In the genomic region with DNA sequence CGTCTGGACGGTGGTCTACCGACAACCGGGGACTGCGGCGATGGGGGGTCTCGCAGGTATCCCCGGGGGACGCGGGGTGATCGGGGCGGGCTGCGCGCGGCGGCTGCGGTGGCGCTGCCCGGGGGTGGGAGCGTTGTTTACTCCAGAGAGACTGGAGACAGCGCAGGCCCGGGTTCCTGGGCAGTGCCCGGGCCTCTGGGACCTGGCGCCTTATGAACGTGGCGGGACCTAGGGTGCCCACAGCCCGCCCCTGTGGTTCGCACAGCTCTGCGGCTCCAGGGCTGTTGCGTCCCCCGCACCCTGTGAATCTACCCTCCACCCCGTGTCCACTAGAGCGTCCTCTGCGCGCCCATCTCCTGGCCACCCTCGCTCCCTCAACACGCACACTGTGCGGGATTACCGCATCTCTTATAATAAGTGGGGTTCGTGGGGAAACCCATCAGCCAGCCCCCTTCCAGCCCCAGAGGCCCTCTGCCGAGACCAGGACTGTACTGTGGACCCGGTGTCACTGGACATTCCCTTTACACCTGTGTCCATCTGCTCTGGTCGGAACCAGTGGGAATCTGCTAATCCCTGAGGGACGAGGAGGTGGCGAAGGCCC, we compare ENCODE assay signal across 8 mouse cellular contexts. TPM values are rescaled to one million over a fixed set of nuclear protein-coding genes. Genes with fewer than 3 reads are reported as not detected.
DNase-seq lines count a peak whose midpoint lies in the region; ATAC-seq and TF ChIP-seq lines count a peak whose summit lies in the region.

No protein-coding gene starts in this region.

- ATAC-seq in heart, embryonic 15.5 days (replicated peaks; ENCODE audit: insufficient number of reproducible peaks, insufficient read depth, low FRiP score, low read depth) = peak; percentile 49
- no peak for ATAC-seq in G1E (ENCODE audit: extremely low read depth, insufficient number of reproducible peaks, low FRiP score, poor library complexity, severe bottlenecking)
- 0 out of 2 replicates have a peak, but pooled peaks have one; percentile 26 for ATAC-seq in embryonic facial prominence, embryonic 13.5 days (ENCODE audit: insufficient number of reproducible peaks, insufficient read depth, low FRiP score, low TSS enrichment, low read depth)
- ATAC-seq in kidney, postnatal 0 days (replicated peaks; ENCODE audit: low FRiP score, low read depth) = peak; percentile 41
- ATAC-seq in midbrain, embryonic 16.5 days = peak; percentile 70

- no peak for DNase-seq in heart, postnatal 4 days
- DNase-seq in G1E (ENCODE audit: low spot score) = no peak
- DNase-seq in kidney, postnatal 0 days (ENCODE audit: low spot score) = no peak
- no peak for DNase-seq in thymus, adult 18-20 months
- DNase-seq in layer of hippocampus, adult 8-10 months (ENCODE audit: low spot score in 2 of 2) = no peak

- peaks cover 54% of the 10 kb centered on the region for H3K4me1 ChIP-seq in heart, embryonic 15.5 days (replicated peaks)
- H3K4me1 ChIP-seq in G1E (ENCODE audit: insufficient read depth, low read depth, low read length) = peaks cover 57% of the 10 kb centered on the region
- peaks cover 44% of the 10 kb centered on the region for H3K4me1 ChIP-seq in embryonic facial prominence, embryonic 13.5 days
- peaks cover 29% of the 10 kb centered on the region for H3K4me1 ChIP-seq in kidney, postnatal 0 days (replicated peaks; ENCODE audit: insufficient read depth, low read length)
- peaks cover 19% of the 10 kb centered on the region; the same call in 1 of the 2 replicates for H3K4me1 ChIP-seq in midbrain, embryonic 16.5 days (ENCODE audit: control insufficient read depth, insufficient read depth, low read length)

- peak overlapping the region; percentile 93 for H3K4me2 ChIP-seq in heart, embryonic 15.5 days
- peak overlapping the region; percentile 89 for H3K4me2 ChIP-seq in embryonic facial prominence, embryonic 13.5 days
- peak overlapping the region; percentile 62 for H3K4me2 ChIP-seq in kidney, postnatal 0 days (ENCODE audit: low read length)
- peak overlapping the region; percentile 81 for H3K4me2 ChIP-seq in midbrain, embryonic 16.5 days (ENCODE audit: low read length)

- peak overlapping the region; percentile 93 for H3K9ac ChIP-seq in heart, embryonic 15.5 days
- peak overlapping the region; percentile 84 for H3K9ac ChIP-seq in embryonic facial prominence, embryonic 13.5 days
- H3K9ac ChIP-seq in kidney, postnatal 0 days (ENCODE audit: low read depth, low read length) = peak overlapping the region; percentile 82
- H3K9ac ChIP-seq in midbrain, embryonic 16.5 days (ENCODE audit: low read depth, low read length) = peak overlapping the region; percentile 93

- peak overlapping the region; percentile 69 for H3K27ac ChIP-seq in heart, embryonic 15.5 days
- peak overlapping the region; percentile 22; the same call in 1 of the 2 replicates for H3K27ac ChIP-seq in embryonic facial prominence, embryonic 13.5 days
- peak overlapping the region; percentile 84 for H3K27ac ChIP-seq in kidney, postnatal 0 days
- H3K27ac ChIP-seq in midbrain, embryonic 16.5 days (ENCODE audit: low read length) = peak overlapping the region; percentile 64

- no peaks in the 10 kb centered on the region for H3K36me3 ChIP-seq in heart, embryonic 15.5 days
- peaks cover 39% of the 10 kb centered on the region for H3K36me3 ChIP-seq in G1E (replicated peaks)
- peaks cover 3% of the 10 kb centered on the region for H3K36me3 ChIP-seq in embryonic facial prominence, embryonic 13.5 days
- no peaks in the 10 kb centered on the region for H3K36me3 ChIP-seq in kidney, postnatal 0 days (ENCODE audit: insufficient read depth, low read length)
- peaks cover under 1% of the 10 kb centered on the region; the same call in 1 of the 2 replicates for H3K36me3 ChIP-seq in midbrain, embryonic 16.5 days (ENCODE audit: control insufficient read depth, insufficient read depth, low read length)

- WGBS in heart, embryonic 15.5 days = 7% methylated on average over 45 of the region's 45 CpGs
- 5% methylated on average over 44 of the region's 45 CpGs for WGBS in embryonic facial prominence, embryonic 13.5 days
- 7% methylated on average over 42 of the region's 45 CpGs for WGBS in kidney, postnatal 0 days
- 4% methylated on average over 42 of the region's 45 CpGs for WGBS in midbrain, embryonic 16.5 days

- no peaks in the 10 kb centered on the region for H3K27me3 ChIP-seq in heart, embryonic 15.5 days
- H3K27me3 ChIP-seq in G1E (ENCODE audit: insufficient read depth, low read length) = no peaks in the 10 kb centered on the region
- H3K27me3 ChIP-seq in embryonic facial prominence, embryonic 13.5 days = 0 out of 2 replicates have a peak, but pooled peaks cover 5% of the 10 kb centered on the region
- H3K27me3 ChIP-seq in kidney, postnatal 0 days (ENCODE audit: insufficient read depth, low read length) = no peaks in the 10 kb centered on the region
- peaks cover 3% of the 10 kb centered on the region; the same call in 1 of the 2 replicates for H3K27me3 ChIP-seq in midbrain, embryonic 16.5 days (ENCODE audit: control insufficient read depth, insufficient read depth, low read depth, low read length)

- no peak for TF ChIP-seq CTCF in G1E (IDR thresholded peaks at IDR 0.05; ENCODE audit: low read depth, low read length)
- TF ChIP-seq CTCF in kidney, postnatal 0 days (IDR thresholded peaks at IDR 0.05; ENCODE audit: low read depth) = no peak

- H3K9me3 ChIP-seq in heart, embryonic 15.5 days (replicated peaks) = no peaks in the 10 kb centered on the region
- H3K9me3 ChIP-seq in G1E (replicated peaks) = no peaks in the 10 kb centered on the region
- no peaks in the 10 kb centered on the region for H3K9me3 ChIP-seq in embryonic facial prominence, embryonic 13.5 days
- no peaks in the 10 kb centered on the region for H3K9me3 ChIP-seq in kidney, postnatal 0 days (replicated peaks; ENCODE audit: low read length)
- H3K9me3 ChIP-seq in midbrain, embryonic 16.5 days (replicated peaks; ENCODE audit: control insufficient read depth, low read length, poor library complexity, severe bottlenecking) = no peaks in the 10 kb centered on the region

- H3K4me3 ChIP-seq in heart, embryonic 15.5 days = peak overlapping the region; percentile 88
- peak overlapping the region; percentile 95 for H3K4me3 ChIP-seq in G1E (ENCODE audit: low read depth, low read length)
- H3K4me3 ChIP-seq in embryonic facial prominence, embryonic 13.5 days = peak overlapping the region; percentile 73
- peak overlapping the region; percentile 68 for H3K4me3 ChIP-seq in kidney, postnatal 0 days (replicated peaks; ENCODE audit: low read depth, low read length)
- H3K4me3 ChIP-seq in midbrain, embryonic 16.5 days (ENCODE audit: low read depth, low read length) = peak overlapping the region; percentile 75

RNA-seq across cellular contexts. Expression of a gene that starts 6.3 kb away (rescaled TPM):
- polyA plus RNA-seq in heart, embryonic 15.5 days (2015; fragmentation: Nextera tagmentation; extraction: Ambion mirVana) = 64.3 and 76.8 TPM in 2 replicates
- 10 to 100 TPM; 58.7 to 59.2 TPM for total RNA-seq in heart, postnatal 4 days (2021)
- total RNA-seq in G1E (2014; fragmentation: Nextera tagmentation) (210 and 256 TPM in 2 replicates), G1E (2017) (108 and 116 TPM in 2 replicates)
- polyA plus RNA-seq in G1E (2012) = 113 and 125 TPM in 2 replicates
- polyA plus RNA-seq in embryonic facial prominence, embryonic 13.5 days (2015; fragmentation: Nextera tagmentation; extraction: Ambion mirVana) = 34.7 and 41.9 TPM in 2 replicates
- polyA plus RNA-seq in kidney, postnatal 0 days (2015; fragmentation: Nextera tagmentation; extraction: Ambion mirVana) = 86.9 and 108 TPM in 2 replicates
- polyA plus RNA-seq in midbrain, embryonic 16.5 days (2015; fragmentation: Nextera tagmentation; extraction: Ambion mirVana) = 92.1 and 100 TPM in 2 replicates
- total RNA-seq in layer of hippocampus, adult 8-10 months (2022) = 100 to 1,000 TPM; 131 to 151 (median 146) TPM

RNA-seq across cellular contexts. Expression of a gene that starts 16.9 kb away (rescaled TPM):
- 20.0 and 24.0 TPM in 2 replicates for polyA plus RNA-seq in heart, embryonic 15.5 days (2015; fragmentation: Nextera tagmentation; extraction: Ambion mirVana)
- 10 to 100 TPM; 32.7 to 33.4 TPM for total RNA-seq in heart, postnatal 4 days (2021)
- total RNA-seq in G1E (2014; fragmentation: Nextera tagmentation) = not detected in 2 replicates
- total RNA-seq in G1E (2017) = under 0.01 and 0.05 TPM in 2 replicates
- 0.23 and 0.25 TPM in 2 replicates for polyA plus RNA-seq in G1E (2012)
- polyA plus RNA-seq in embryonic facial prominence, embryonic 13.5 days (2015; fragmentation: Nextera tagmentation; extraction: Ambion mirVana) = 7.1 and 9.3 TPM in 2 replicates
- polyA plus RNA-seq in kidney, postnatal 0 days (2015; fragmentation: Nextera tagmentation; extraction: Ambion mirVana) = 27.5 and 29.2 TPM in 2 replicates
- polyA plus RNA-seq in midbrain, embryonic 16.5 days (2015; fragmentation: Nextera tagmentation; extraction: Ambion mirVana) = 19.7 and 21.3 TPM in 2 replicates
- 10 to 100 TPM; 52.2 to 70.6 (median 55.7) TPM for total RNA-seq in layer of hippocampus, adult 8-10 months (2022)

RNA-seq across cellular contexts. Expression of a gene that starts 53.5 kb away (rescaled TPM):
- 0.86 and 3.5 TPM in 2 replicates for polyA plus RNA-seq in heart, embryonic 15.5 days (2015; fragmentation: Nextera tagmentation; extraction: Ambion mirVana)
- 1 to 10 TPM; 3.5 to 4.6 TPM for total RNA-seq in heart, postnatal 4 days (2021)
- not detected in 2 replicates for total RNA-seq in G1E (2014; fragmentation: Nextera tagmentation)
- total RNA-seq in G1E (2017) = 0.05 and 0.17 TPM in 2 replicates
- not detected in 2 replicates for polyA plus RNA-seq in G1E (2012)
- polyA plus RNA-seq in embryonic facial prominence, embryonic 13.5 days (2015; fragmentation: Nextera tagmentation; extraction: Ambion mirVana) = 1.7 and 2.8 TPM in 2 replicates
- polyA plus RNA-seq in kidney, postnatal 0 days (2015; fragmentation: Nextera tagmentation; extraction: Ambion mirVana) = 1.5 and 2.2 TPM in 2 replicates
- polyA plus RNA-seq in midbrain, embryonic 16.5 days (2015; fragmentation: Nextera tagmentation; extraction: Ambion mirVana) = 0.14 and 0.23 TPM in 2 replicates
- total RNA-seq in layer of hippocampus, adult 8-10 months (2022) = 1 to 10 TPM in 2 of 4 experiments, under 1 TPM in 2; 0.69 to 3.6 (median 2.2) TPM

RNA-seq across cellular contexts. Expression of a gene that starts 59.6 kb away (rescaled TPM):
- polyA plus RNA-seq in heart, embryonic 15.5 days (2015; fragmentation: Nextera tagmentation; extraction: Ambion mirVana) = 20.4 and 34.5 TPM in 2 replicates
- total RNA-seq in heart, postnatal 4 days (2021) = 10 to 100 TPM; 51.6 to 52.0 TPM
- 20.4 and 21.1 TPM in 2 replicates for total RNA-seq in G1E (2014; fragmentation: Nextera tagmentation)
- 3.0 and 3.9 TPM in 2 replicates for total RNA-seq in G1E (2017)
- 117 and 164 TPM in 2 replicates for polyA plus RNA-seq in G1E (2012)
- 32.4 and 37.1 TPM in 2 replicates for polyA plus RNA-seq in embryonic facial prominence, embryonic 13.5 days (2015; fragmentation: Nextera tagmentation; extraction: Ambion mirVana)
- polyA plus RNA-seq in kidney, postnatal 0 days (2015; fragmentation: Nextera tagmentation; extraction: Ambion mirVana) = 24.5 and 24.7 TPM in 2 replicates
- polyA plus RNA-seq in midbrain, embryonic 16.5 days (2015; fragmentation: Nextera tagmentation; extraction: Ambion mirVana) = 28.6 and 31.5 TPM in 2 replicates
- 10 to 100 TPM; 28.0 to 41.5 (median 34.1) TPM for total RNA-seq in layer of hippocampus, adult 8-10 months (2022)

Comparison
In these comparisons a context has a peak if more than half of its experiments do, and no peak if none do; other contexts are left out.
1. H3K27ac ChIP-seq: peak in every context shown above with its lines; median percentile 84 in kidney, postnatal 0 days; 69 in heart, embryonic 15.5 days; 64 in midbrain, embryonic 16.5 days; 22 in embryonic facial prominence, embryonic 13.5 days.